Mouse (Mus musculus): ENCODE data around the gene Olfr1030.

DNA sequence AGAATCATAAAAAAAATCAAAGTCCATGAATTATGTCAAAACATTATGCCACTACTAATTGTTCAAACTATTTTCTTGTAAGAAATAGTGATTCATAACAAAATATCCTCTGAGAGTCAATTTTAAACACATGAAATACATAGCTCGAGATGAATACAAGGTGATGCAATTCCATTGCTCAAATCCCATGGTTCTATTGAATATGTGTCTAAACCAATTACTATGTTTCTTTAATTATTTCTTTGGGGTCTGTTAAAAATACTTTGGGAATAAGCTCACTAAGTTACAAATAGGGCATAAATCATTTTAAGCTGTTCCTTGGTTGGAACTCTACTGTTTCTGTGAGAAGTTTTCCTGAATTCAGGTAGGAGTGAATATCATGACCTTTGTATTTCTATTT, at the start of gene Olfr1030:
- TF ChIP-seq POLR2A (IDR thresholded peaks at IDR 0.05; ENCODE audit: borderline replicate concordance, extremely low read depth, insufficient read depth, insufficient read length, poor library complexity, severe bottlenecking) (no peak), CTCF (IDR thresholded peaks at IDR 0.05; ENCODE audit: borderline replicate concordance, extremely low read depth, insufficient read depth, insufficient read length) (no peak)

Measured in brain, embryonic 14.5 days (tissue).